Mouse (Mus musculus) erythroblast, embryonic 14.5 days (primary cell): ENCODE measurements around the gene Pitpnm2. TPM values are rescaled to one million over a fixed set of nuclear protein-coding genes. Genes with fewer than 3 reads are reported as not detected.

Experiments used
- H3K27me3 ChIP-seq: 2 replicates; pipeline ENCODE4 v1.6.1; 2012; ENCODE audit warnings: inconsistent platforms; ENCODE audit not compliant: control insufficient read depth
- H3K36me3 ChIP-seq: 2 replicates; pipeline ENCODE4 v1.6.1; 2012; ENCODE audit warnings: mild to moderate bottlenecking, inconsistent platforms; ENCODE audit not compliant: control insufficient read depth
- H3K4me1 ChIP-seq: 2 replicates; pipeline ENCODE4 v1.6.1; 2012; ENCODE audit warnings: inconsistent platforms; ENCODE audit not compliant: control insufficient read depth
- H3K4me3 ChIP-seq: replicated peaks from 2 replicates; pipeline ENCODE3; 2012; ENCODE audit warnings: moderate library complexity, mild to moderate bottlenecking, inconsistent platforms
- H3K9me3 ChIP-seq: 2 replicates; pipeline ENCODE4 v1.6.1; 2012; ENCODE audit warnings: low read length, inconsistent platforms, mixed read lengths; ENCODE audit not compliant: control insufficient read depth
- GATA1 ChIP-seq: IDR thresholded peaks from 2 replicates; pipeline ENCODE4 v1.6.1; 2012; ENCODE audit warnings: low read length, inconsistent platforms, mixed read lengths
- TAL1 ChIP-seq: IDR thresholded peaks from 3 replicates; pipeline ENCODE4 v1.6.1; 2012; ENCODE audit warnings: low read length, inconsistent platforms, mixed read lengths
- polyA plus RNA-seq: library from polyadenylated mRNA; stranded (reverse); fragments of >175 nt; gene quantifications from 2 replicates; pipeline ENCODE4 v1.2.3, GENCODE M21; 2012

Gene Pitpnm2
- polyA plus RNA-seq, 1 experiment = 0.38 TPM

- no peak for TF ChIP-seq TAL1
- no peak for TF ChIP-seq GATA1
- Histone ChIP-seq H3K4me1 (peaks cover 4% of the 10 kb centered on the region), H3K4me3 (no peak overlapping the region), H3K27me3 (no peaks in the 10 kb centered on the region), H3K9me3 (peaks cover 2% of the 10 kb centered on the region; the same call in 1 of the 2 replicates), H3K36me3 (peaks cover 42% of the 10 kb centered on the region)
Observed at GRCm38 (mm10) chr5:124269661-124270060, 20.1 kb upstream of the Pitpnm2 start.

GRCm38 (mm10) chr5:124267652-124268051, 18.1 kb upstream of the Pitpnm2 start:
- peaks cover 59% of the 10 kb centered on the region for H3K36me3 ChIP-seq

GRCm38 (mm10) chr5:124266821-124267220, 17.3 kb upstream of the Pitpnm2 start:
- Histone ChIP-seq H3K9me3 (peaks cover 2% of the 10 kb centered on the region; the same call in 1 of the 2 replicates), H3K27me3 (no peaks in the 10 kb centered on the region), H3K36me3 (peaks cover 65% of the 10 kb centered on the region), H3K4me3 (no peak overlapping the region), H3K4me1 (peaks cover 4% of the 10 kb centered on the region)
- no peak for TF ChIP-seq GATA1
- no peak for TF ChIP-seq TAL1

More at GRCm38 (mm10) chr5:124267652-124268051, 18.1 kb upstream of the Pitpnm2 start:
- peaks cover 2% of the 10 kb centered on the region; the same call in 1 of the 2 replicates for H3K9me3 ChIP-seq
- H3K4me1 ChIP-seq = peaks cover 4% of the 10 kb centered on the region
- H3K4me3 ChIP-seq = no peak overlapping the region
- no peaks in the 10 kb centered on the region for H3K27me3 ChIP-seq
- TF ChIP-seq GATA1 (no peak), TAL1 (no peak)

GRCm38 (mm10) chr5:124263246-124263645, 13.7 kb upstream of the Pitpnm2 start:
- Histone ChIP-seq H3K4me3 (no peak overlapping the region), H3K9me3 (peaks cover 6% of the 10 kb centered on the region), H3K4me1 (peaks cover 4% of the 10 kb centered on the region), H3K27me3 (no peaks in the 10 kb centered on the region), H3K36me3 (peaks cover 72% of the 10 kb centered on the region)
- TF ChIP-seq GATA1 (no peak), TAL1 (no peak)

- Histone ChIP-seq H3K4me3 (no peak overlapping the region), H3K27me3 (no peaks in the 10 kb centered on the region), H3K9me3 (peaks cover 6% of the 10 kb centered on the region), H3K4me1 (peaks cover 4% of the 10 kb centered on the region), H3K36me3 (peaks cover 84% of the 10 kb centered on the region)
- TF ChIP-seq TAL1 (no peak), GATA1 (no peak)
Observed at GRCm38 (mm10) chr5:124262090-124262489, 12.5 kb upstream of the Pitpnm2 start.

GRCm38 (mm10) chr5:124259133-124259532, 9.6 kb upstream of the Pitpnm2 start:
- H3K27me3 ChIP-seq = no peaks in the 10 kb centered on the region
- peaks cover 6% of the 10 kb centered on the region for H3K9me3 ChIP-seq
- TF ChIP-seq TAL1 (no peak), GATA1 (no peak)
- H3K36me3 ChIP-seq = peaks cover 86% of the 10 kb centered on the region
- no peak overlapping the region for H3K4me3 ChIP-seq
- no peaks in the 10 kb centered on the region for H3K4me1 ChIP-seq

GRCm38 (mm10) chr5:124258026-124258425, 8.5 kb upstream of the Pitpnm2 start:
- Histone ChIP-seq H3K4me1 (no peaks in the 10 kb centered on the region), H3K9me3 (peaks cover 6% of the 10 kb centered on the region), H3K36me3 (peaks cover 85% of the 10 kb centered on the region), H3K4me3 (no peak overlapping the region), H3K27me3 (no peaks in the 10 kb centered on the region)
- TF ChIP-seq GATA1 = no peak
- no peak for TF ChIP-seq TAL1

GRCm38 (mm10) chr5:124255141-124255540, 5.6 kb upstream of the Pitpnm2 start:
- peaks cover 63% of the 10 kb centered on the region for H3K36me3 ChIP-seq

GRCm38 (mm10) chr5:124253555-124253954, 4.0 kb upstream of the Pitpnm2 start:
- H3K9me3 ChIP-seq = peaks cover 3% of the 10 kb centered on the region
- H3K27me3 ChIP-seq = no peaks in the 10 kb centered on the region
- no peak overlapping the region for H3K4me3 ChIP-seq
- peaks cover 13% of the 10 kb centered on the region for H3K4me1 ChIP-seq
- TF ChIP-seq TAL1 (no peak), GATA1 (no peak)
- peaks cover 47% of the 10 kb centered on the region for H3K36me3 ChIP-seq

More at GRCm38 (mm10) chr5:124255141-124255540, 5.6 kb upstream of the Pitpnm2 start:
- peaks cover 2% of the 10 kb centered on the region for H3K4me1 ChIP-seq
- TF ChIP-seq GATA1 = no peak
- H3K4me3 ChIP-seq = no peak overlapping the region
- no peaks in the 10 kb centered on the region for H3K27me3 ChIP-seq
- H3K9me3 ChIP-seq = peaks cover 6% of the 10 kb centered on the region
